Mouse (Mus musculus) layer of hippocampus, adult 11-12 months (tissue): ENCODE results near the gene Otulinl.

ENCODE experiments used
- DNase-seq: peaks from one replicate; pipeline ENCODE4 v3.0.0; 2022; ENCODE audit warnings: low spot score

Gene Otulinl

GRCm38 (mm10) chr15:27678511-27678910, 2.9 kb downstream of the Otulinl start:
- no peak for DNase-seq

GRCm38 (mm10) chr15:27677801-27678200, 3.6 kb downstream of the Otulinl start:
- DNase-seq = no peak

GRCm38 (mm10) chr15:27676211-27676610, 5.2 kb downstream of the Otulinl start:
- no peak for DNase-seq

- no peak for DNase-seq
Observed at GRCm38 (mm10) chr15:27675122-27675521, 6.3 kb downstream of the Otulinl start.

GRCm38 (mm10) chr15:27674041-27674440, 7.3 kb downstream of the Otulinl start:
- no peak for DNase-seq

GRCm38 (mm10) chr15:27673151-27673550, 8.2 kb downstream of the Otulinl start:
- DNase-seq = no peak

GRCm38 (mm10) chr15:27672259-27672658, 9.1 kb downstream of the Otulinl start:
- no peak for DNase-seq

GRCm38 (mm10) chr15:27671612-27672245, 9.7 kb downstream of the Otulinl start:
- DNase-seq = no peak

- DNase-seq = no peak
Observed at GRCm38 (mm10) chr15:27670708-27671107, 10.7 kb downstream of the Otulinl start.

- no peak for DNase-seq
Observed at GRCm38 (mm10) chr15:27669931-27670411, 11.4 kb downstream of the Otulinl start.

- no peak for DNase-seq
Observed at GRCm38 (mm10) chr15:27669276-27669675, 12.1 kb downstream of the Otulinl start.

GRCm38 (mm10) chr15:27668557-27668956, 12.8 kb downstream of the Otulinl start:
- no peak for DNase-seq

GRCm38 (mm10) chr15:27668001-27668461, 13.3 kb downstream of the Otulinl start:
- no peak for DNase-seq

- DNase-seq = peak; percentile 4
Observed at GRCm38 (mm10) chr15:27666911-27667539, 14.4 kb downstream of the Otulinl start.

- peak; percentile 50 for DNase-seq
Observed at GRCm38 (mm10) chr15:27665392-27665911, 15.9 kb downstream of the Otulinl start.

- peak; percentile 47 for DNase-seq
Observed at GRCm38 (mm10) chr15:27664126-27664525, 17.3 kb downstream of the Otulinl start.

GRCm38 (mm10) chr15:27662699-27663098, 18.7 kb downstream of the Otulinl start:
- no peak for DNase-seq

- DNase-seq = no peak
Observed at GRCm38 (mm10) chr15:27661696-27662095, 19.7 kb downstream of the Otulinl start.

- peak; percentile 94 for DNase-seq
Observed at GRCm38 (mm10) chr15:27659592-27660244, 21.7 kb downstream of the Otulinl start.

- no peak for DNase-seq
Observed at GRCm38 (mm10) chr15:27659143-27659542, 22.2 kb downstream of the Otulinl start.

- no peak for DNase-seq
Observed at GRCm38 (mm10) chr15:27658356-27658755, 23.0 kb downstream of the Otulinl start.

GRCm38 (mm10) chr15:27657866-27658265, 23.5 kb downstream of the Otulinl start:
- DNase-seq = peak; percentile 2

- DNase-seq = no peak
Observed at GRCm38 (mm10) chr15:27656626-27657025, 24.8 kb downstream of the Otulinl start.
